Mouse (Mus musculus): ENCODE results near the gene Wdr73.

DNA sequence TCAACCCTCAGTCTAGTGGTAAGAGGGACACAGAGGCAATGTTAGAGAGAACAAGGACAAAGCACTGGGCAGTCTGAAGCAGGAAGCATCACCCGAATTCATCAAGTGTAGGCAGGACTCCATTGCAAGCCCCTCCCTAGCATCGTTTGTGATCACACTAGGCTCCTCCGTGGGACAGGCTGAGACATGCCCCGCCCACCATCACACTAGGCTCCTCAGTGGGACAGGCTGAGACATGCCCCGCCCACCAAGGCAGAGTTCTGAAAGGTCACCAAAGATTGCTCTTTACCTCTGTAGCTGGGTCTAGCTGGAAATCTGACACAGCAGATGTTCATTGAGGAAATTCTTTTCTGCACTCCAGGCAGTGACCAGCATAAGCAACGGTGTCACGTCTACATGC lies 10.0 kb upstream of the Wdr73 start:
- no peak for TF ChIP-seq FLI1 (IDR thresholded peaks at IDR 0.05; ENCODE audit: low read length)
- no peak for TF ChIP-seq GATA1 (IDR thresholded peaks at IDR 0.05; ENCODE audit: borderline replicate concordance, low read length)
